Mouse (Mus musculus): ENCODE data around the gene Adgrf3.

Adgrf3 gene

GRCm38 (mm10) chr5:30202221-30202620 lies 3.3 kb downstream of the Adgrf3 start:
- DNase-seq (ENCODE audit: low spot score) = no peak

- DNase-seq (ENCODE audit: low spot score) = peak; percentile 32
Measured at GRCm38 (mm10) chr5:30201521-30201920, 4.0 kb downstream of the Adgrf3 start.

- DNase-seq (ENCODE audit: low spot score) = no peak
Measured at GRCm38 (mm10) chr5:30198257-30198656, 7.3 kb downstream of the Adgrf3 start.

- no peak for DNase-seq (ENCODE audit: low spot score)
Measured at GRCm38 (mm10) chr5:30195340-30195739, 10.2 kb downstream of the Adgrf3 start.

DNA sequence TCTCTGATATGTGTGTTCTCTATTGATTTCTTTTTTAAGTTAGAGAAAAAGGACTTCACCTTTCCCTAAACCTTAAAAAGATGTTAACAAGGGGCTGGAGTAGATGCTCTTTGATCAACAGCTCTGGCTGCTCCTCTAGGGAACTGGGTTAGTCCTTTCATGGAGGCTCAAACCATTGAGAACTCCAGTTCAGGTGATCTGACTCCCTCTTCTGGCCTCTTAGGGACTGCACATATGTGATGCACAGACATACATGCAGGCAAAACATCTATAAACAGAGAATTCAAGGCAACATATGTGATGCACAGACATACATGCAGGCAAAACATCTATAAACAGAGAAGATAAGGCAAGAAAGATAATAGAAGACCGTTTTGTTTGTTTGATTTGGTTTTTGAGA lies 13.1 kb downstream of the Adgrf3 start:
- no peak for DNase-seq (ENCODE audit: low spot score)

DNA sequence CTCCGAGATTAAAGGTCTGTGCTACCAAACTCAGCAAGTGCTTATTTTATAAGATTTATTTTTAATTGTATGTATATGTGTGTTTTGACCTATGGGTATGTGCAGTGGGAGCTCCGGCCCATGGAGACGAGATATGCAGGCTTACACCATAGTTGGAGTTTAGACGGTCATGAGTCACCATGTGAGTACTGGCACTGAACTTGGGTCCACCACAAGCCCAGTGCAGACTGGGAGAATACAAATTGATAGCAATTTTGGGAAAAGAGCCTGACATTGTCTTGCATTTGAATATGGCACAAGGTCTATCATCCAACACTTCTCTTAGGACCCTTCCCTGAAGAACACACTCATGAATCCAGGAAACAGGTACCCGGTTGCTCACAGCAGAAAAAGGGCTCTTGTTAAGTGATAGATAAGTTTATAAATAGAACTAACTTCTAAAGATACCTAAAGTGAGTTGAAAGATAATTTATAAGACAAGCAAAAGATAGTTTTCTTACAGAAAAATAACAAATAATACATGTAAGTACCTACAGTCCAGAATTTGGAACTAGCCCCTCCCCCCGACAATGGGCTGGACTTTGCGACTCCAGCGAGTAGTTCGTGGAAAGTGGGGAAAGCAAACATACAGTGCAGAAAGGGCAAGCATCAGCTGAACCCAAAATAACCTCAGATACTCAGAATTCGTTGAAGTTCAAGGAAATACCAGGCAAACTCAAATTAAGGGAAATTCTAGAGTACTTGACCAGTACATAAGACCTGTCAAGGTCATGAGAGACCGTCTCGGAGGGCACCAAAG lies 17.6 kb downstream of the Adgrf3 start:
- no peak for DNase-seq (ENCODE audit: low spot score)

DNA sequence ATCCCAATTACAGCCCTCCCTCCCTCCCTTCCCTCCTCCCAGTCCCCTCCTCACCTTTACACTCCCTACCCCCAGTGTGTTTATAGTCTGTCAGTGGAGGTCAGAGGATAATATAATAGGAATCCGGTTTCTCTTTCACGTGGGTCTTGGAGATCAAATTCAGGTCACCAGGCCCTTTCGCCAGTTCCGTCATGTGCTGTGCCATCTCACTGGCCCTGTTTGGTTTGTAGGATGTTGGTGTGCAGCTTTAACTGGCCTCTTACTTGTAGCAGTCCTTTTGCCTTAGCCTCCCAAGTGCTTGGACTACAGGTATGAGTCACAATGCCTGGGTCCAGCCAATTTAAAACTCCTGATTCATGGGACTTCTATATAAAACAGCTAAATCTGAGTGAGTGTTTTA lies 29.7 kb downstream of the Adgrf3 start:
- no peak for DNase-seq (ENCODE audit: low spot score)

DNA sequence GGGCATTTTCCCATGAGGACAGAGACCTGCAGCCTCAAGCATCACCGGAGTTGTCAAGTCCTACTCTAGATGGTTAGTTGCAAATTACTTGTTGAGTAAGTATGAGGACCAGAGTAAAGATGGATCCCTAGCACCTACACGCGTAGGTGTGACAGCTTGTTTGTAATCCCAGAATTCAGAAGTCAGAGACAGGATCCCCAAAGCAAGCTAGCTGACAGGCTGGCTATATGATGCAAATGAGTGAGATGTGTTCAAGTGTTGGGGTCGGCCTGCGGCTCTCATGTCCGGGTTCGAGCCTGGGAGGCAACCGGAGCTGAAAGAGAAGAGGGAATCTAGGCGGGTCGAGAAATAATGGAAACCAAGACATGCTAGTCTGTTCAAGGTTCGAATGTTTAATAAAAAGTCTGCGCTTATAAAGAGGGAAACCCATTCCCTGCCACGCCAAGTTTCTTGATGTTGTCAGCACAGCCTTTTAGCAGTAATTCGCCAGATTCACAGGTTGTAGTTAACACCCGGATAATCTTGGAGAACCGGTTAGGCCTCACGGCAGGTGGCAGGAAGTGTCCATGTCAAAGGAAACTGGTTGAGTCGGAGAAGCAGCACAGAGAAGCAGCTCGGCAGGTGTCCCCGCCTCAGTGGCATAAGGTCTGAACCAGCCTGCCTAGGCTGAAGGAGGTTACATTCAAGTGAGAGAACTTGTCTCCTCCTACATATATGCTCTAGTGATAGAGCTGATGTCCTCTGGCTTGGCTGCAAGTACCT lies 32.4 kb downstream of the Adgrf3 start:
- DNase-seq (ENCODE audit: low spot score) = no peak

DNA sequence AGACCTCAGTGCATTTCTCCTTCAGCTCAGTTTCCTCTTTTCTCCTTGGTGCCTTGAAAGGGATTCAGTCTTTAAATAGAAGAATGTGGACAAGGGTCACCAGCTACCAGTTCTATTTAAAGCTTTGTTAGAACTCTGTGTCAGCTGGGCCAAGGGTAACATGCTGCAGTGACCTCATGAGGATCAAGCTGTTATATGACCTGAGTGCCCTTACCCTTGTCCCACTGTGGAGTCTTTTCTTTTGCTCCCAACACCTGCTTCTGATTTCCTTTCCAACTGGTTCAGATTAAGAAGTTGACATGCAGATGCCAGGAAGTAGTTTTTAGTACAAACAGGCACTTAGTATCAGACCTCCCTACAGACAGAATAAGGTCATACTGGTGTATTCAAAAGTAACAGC lies 33.4 kb downstream of the Adgrf3 start:
- DNase-seq (ENCODE audit: low spot score) = no peak

GRCm38 (mm10) chr5:30170303-30170940 lies 35.1 kb downstream of the Adgrf3 start:
- no peak for DNase-seq (ENCODE audit: low spot score)

DNA sequence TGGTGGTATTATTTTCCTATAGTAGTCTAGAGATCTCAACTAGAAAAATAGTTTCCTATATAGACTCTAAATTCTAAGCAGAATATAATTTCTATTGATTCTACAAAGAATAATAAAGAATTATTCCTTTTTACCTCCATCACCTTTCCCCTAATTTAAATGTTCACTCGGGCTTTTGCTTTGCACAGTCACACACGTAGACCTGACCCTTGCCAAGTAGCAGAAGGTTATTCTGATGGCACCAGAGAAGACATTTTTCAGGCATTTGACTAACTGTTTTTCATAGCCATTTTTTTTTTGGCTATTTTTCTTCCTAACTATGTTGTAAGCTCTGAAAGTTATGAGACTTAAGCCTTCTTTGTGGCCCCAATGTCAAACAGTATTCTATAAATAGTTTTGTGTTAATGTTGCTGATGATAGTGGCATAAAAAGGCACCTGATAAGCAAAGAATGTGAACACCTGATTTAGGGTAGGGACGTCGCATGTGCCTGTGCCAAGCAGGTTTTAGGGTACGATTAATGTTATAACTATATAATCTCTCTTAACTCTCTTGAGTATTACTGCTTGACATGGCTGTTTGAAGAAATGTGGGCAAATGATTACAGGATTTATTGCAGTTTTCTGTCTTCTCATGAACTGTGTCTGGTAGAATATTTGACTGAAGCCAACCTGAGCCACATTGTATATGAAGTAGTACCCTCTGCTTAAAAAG lies 40.1 kb downstream of the Adgrf3 start:
- no peak for DNase-seq (ENCODE audit: low spot score)

DNA sequence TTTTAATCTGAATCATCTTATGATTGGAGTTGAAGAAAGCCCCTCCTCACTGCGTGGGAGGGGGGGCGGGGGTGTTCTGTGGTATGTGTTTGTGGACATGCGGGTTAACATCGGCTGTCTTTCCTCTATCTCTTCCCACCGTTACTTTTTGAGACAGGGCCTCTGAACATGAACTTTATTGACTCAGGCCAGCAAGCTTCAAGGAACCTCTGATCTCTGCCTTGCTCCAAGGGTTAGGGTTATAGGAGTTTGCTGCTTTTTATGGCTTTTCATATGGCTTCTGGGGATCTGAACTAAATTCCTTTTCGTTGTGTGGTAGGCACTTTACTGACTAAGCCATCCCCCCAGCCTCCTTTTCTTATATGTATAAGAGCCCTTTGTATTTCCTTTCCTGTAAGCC lies 43.2 kb downstream of the Adgrf3 start:
- DNase-seq (ENCODE audit: low spot score) = no peak

- no peak for DNase-seq (ENCODE audit: low spot score)
Measured at GRCm38 (mm10) chr5:30161836-30162235, 43.7 kb downstream of the Adgrf3 start.

- DNase-seq (ENCODE audit: low spot score) = no peak
Measured at GRCm38 (mm10) chr5:30159601-30160000, 45.9 kb downstream of the Adgrf3 start.

DNA sequence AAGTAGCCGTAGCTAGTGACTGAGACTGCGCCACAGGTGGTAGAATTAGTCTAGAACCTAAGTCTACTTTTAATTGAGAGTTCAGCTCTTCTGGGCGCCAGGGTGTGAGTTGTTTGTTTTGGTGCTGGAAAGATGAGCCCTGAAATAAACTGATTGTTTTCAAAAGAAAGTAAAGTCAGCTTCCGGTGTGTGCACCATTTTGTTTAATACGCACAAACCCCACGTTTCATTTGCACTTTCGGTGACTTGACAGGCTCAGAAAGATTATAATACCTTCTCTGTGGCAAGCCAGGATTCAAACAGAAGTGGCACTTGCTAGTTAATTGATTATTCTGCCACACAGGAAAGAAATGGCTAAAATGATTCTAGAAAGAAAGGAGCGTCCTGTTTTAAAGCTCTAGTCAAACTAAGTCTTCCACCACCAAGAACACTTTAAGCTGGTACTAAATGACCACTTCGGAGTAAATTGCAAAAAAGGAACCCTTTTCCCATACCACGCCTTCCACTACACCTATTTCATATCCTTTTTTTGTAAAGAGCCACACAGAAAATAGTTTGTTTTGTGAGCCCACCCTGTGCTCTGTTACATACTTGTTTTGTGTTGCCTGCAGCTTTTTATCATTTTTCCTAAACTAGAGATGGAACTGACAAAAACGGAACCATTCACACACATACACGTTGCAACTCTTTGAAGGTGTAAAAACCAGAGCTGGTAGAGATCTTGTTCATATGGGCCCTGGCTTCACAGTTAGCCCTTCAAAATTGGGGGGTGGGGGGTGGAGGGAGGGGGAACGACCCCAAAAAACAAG lies 49.5 kb downstream of the Adgrf3 start:
- no peak for DNase-seq (ENCODE audit: low spot score)

DNA sequence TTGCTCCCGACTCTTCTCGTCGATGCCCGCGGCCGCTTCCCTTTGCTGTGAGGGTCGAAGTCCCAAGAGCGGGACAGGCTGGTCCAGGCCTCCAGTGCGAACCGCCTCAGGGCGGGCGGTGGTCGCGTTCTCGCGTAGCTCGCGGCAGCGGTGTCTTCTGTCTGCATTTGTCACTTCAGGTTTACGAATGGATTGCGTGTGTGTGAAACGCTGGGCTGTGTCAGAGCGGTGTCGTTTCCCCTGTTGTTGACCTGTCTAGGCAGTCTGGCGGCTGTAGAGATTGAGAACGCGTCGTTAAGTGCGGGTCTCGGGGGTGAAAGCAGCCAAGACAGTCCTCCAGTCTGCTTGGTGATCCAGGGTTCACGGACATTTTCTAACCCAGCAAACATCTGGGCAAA lies 50.1 kb downstream of the Adgrf3 start:
- DNase-seq (ENCODE audit: low spot score) = no peak

GRCm38 (mm10) chr5:30154474-30155394 lies 50.8 kb downstream of the Adgrf3 start, which contains the start of the genes Hadha and Hadhb:
Gene Hadha (minus strand): TSS chr5:30155162.
Gene Hadhb (plus strand): TSS chr5:30155248.
- DNase-seq (ENCODE audit: low spot score) = peak; percentile 90

DNA sequence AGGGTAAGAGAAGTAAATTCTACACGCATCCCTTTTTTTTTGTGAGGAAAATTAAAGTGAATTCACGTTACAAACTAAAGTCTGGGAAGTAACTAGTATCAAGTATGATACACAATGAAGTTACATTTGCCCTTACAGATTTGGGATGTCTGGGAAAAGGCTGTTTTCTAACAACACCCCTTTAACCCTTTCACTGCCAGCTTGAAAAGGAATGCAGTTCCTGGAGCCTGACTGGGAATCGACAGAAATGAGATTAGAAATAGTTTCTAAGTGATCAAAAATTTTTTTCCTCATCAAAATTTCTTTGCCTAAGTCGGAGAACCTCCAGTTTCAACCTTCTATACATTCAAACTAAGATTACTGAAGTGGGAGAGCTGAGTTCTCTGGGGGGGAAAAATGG lies 51.5 kb downstream of the Adgrf3 start:
- DNase-seq (ENCODE audit: low spot score) = no peak

DNA sequence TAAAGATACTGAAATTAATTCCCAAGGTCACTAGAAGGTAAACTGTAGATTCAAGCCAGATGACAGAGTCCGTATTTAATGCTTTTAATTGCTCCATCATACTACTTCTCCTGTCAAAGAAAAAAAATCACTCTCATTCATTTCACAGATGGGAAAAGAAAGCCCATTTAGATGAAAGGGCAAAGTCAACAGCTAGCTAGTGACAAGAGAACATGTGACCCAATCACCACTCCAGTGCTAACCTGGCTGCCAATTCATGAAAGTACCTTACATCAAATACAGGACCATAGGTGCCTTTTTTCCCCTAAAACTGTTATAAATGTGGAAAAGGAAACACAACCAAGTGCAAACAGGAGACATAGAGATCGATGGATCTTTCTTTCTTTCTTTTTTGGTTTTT lies 52.3 kb downstream of the Adgrf3 start:
- no peak for DNase-seq (ENCODE audit: low spot score)

GRCm38 (mm10) chr5:30152413-30152812 lies 53.1 kb downstream of the Adgrf3 start:
- no peak for DNase-seq (ENCODE audit: low spot score)

All from left cerebral cortex, adult 11 months (tissue).